Mouse (Mus musculus) small intestine, adult 2 months (tissue): ENCODE results near the gene Pmf1.

Experiments used
- CTCF ChIP-seq: fragments of 200-500 bp; IDR thresholded peaks from 2 replicates; pipeline ENCODE4 v1.5.1; 2012; ENCODE audit warnings: low read depth, mild to moderate bottlenecking, control low read depth, inconsistent platforms, low read length, moderate library complexity, mixed read lengths; ENCODE audit not compliant: insufficient replicate concordance, insufficient read length; ENCODE audit errors: extremely low read depth
- POLR2A ChIP-seq: fragments of 200-500 bp; IDR thresholded peaks from 2 replicates; pipeline ENCODE4 v1.6.1; 2012; ENCODE audit warnings: low read depth, mild to moderate bottlenecking, control low read depth, inconsistent platforms, low read length, moderate library complexity

GRCm38 (mm10) chr3:88446471-88447123 lies 36.5 kb upstream of the Pmf1 start:
- no peak for TF ChIP-seq CTCF
- TF ChIP-seq POLR2A, result no peak
